ENCODE assay signal across 8 mouse cellular contexts in the genomic region with DNA sequence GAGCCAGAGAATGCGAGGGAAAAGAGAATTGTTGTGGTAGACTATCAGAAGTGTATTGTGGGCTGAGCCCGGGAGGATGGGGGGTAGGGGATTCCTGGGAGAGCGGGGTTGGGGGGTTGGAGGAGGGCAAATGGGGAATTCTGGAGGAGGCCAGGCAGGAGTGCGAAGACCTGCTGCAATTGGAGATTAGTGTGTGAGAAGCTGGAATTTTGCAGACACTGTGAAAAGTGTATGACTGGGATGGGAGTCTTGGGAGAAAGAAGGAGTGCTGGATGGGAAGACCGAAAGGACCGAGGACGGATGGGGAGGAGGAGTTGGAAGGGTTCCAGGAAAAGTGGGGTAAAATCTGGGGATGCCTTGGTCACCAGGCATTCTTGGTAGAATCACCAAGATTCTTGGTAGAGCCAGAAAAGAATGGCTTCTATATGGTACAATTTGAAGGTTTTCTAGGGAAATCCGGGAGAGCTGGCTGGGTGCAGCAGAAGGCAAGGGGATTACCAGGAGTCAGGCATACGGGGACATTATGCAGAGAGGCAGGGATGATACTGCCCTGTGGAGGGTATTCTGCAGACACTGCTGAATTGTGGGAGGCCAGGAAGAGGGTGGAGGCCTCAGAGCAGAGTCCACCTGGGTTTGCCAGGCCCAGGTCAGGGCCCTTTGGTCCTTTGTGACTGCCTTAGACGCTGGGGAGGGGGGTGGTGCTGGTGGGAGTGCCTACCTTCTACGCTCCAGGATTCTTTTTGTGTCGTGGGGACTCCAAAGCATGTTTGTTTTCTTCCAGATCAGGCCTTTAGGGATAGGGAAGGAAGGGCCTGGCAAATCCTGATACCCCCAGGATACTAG. TPM values are rescaled to one million over a fixed set of nuclear protein-coding genes. Genes with fewer than 3 reads are reported as not detected.
A peak's percentile ranks its signal among the peaks of the same experiment; 100 is the strongest.
DNase-seq lines count a peak whose midpoint lies in the region; ATAC-seq and TF ChIP-seq lines count a peak whose summit lies in the region.

No protein-coding gene starts in this region.

- no peak for TF ChIP-seq EP300 in liver, postnatal 0 days (IDR thresholded peaks at IDR 0.05; ENCODE audit: low read depth)

- no peak for ATAC-seq in intestine, embryonic 14.5 days (replicated peaks; ENCODE audit: low FRiP score, low TSS enrichment, low read depth)
- no peak for ATAC-seq in liver, postnatal 0 days

- peak overlapping the region; percentile 77 for H3K4me2 ChIP-seq in intestine, embryonic 14.5 days (ENCODE audit: low read length)
- H3K4me2 ChIP-seq in liver, postnatal 0 days (ENCODE audit: low read depth, low read length), result peak overlapping the region; percentile 64

- H3K9ac ChIP-seq in intestine, embryonic 14.5 days (ENCODE audit: low read length), result peak overlapping the region; percentile 51
- H3K9ac ChIP-seq in liver, postnatal 0 days (replicated peaks), result no peak overlapping the region

- H3K4me1 ChIP-seq in brown adipose tissue, adult 24 weeks (ENCODE audit: control insufficient read depth, insufficient read depth, insufficient read length, low read length), result no peaks in the 10 kb centered on the region
- H3K4me1 ChIP-seq in intestine, embryonic 14.5 days (replicated peaks; ENCODE audit: control insufficient read depth, insufficient read depth, low read length), result peaks cover 31% of the 10 kb centered on the region
- H3K4me1 ChIP-seq in liver, postnatal 0 days (ENCODE audit: insufficient read depth), result peaks cover 16% of the 10 kb centered on the region

- no peaks in the 10 kb centered on the region for H3K9me3 ChIP-seq in intestine, embryonic 14.5 days (ENCODE audit: control insufficient read depth, low read length)
- H3K9me3 ChIP-seq in liver, postnatal 0 days (ENCODE audit: low read length), result no peaks in the 10 kb centered on the region

- H3K4me3 ChIP-seq in brown adipose tissue, adult 24 weeks (ENCODE audit: insufficient read depth, low read depth, low read length), result peak overlapping the region; percentile 49
- peak overlapping the region; percentile 66 for H3K4me3 ChIP-seq in intestine, embryonic 14.5 days (ENCODE audit: low read depth, low read length)
- peak overlapping the region; percentile 40 for H3K4me3 ChIP-seq in liver, postnatal 0 days (ENCODE audit: low read depth, low read length)

- WGBS in intestine, embryonic 14.5 days, result 6% methylated on average over 12 of the region's 12 CpGs
- 25% methylated on average over 12 of the region's 12 CpGs for WGBS in liver, postnatal 0 days (ENCODE audit: insufficient replicate concordance)

- no peak for TF ChIP-seq CTCF in liver, postnatal 0 days (IDR thresholded peaks at IDR 0.05; ENCODE audit: low read depth)

- H3K27me3 ChIP-seq in intestine, embryonic 14.5 days (replicated peaks; ENCODE audit: control insufficient read depth, insufficient read depth, low read length), result no peaks in the 10 kb centered on the region
- no peaks in the 10 kb centered on the region for H3K27me3 ChIP-seq in liver, postnatal 0 days (ENCODE audit: insufficient read depth, low read length)

- peaks cover 27% of the 10 kb centered on the region for H3K36me3 ChIP-seq in intestine, embryonic 14.5 days (ENCODE audit: control insufficient read depth, insufficient read depth, low read length)
- H3K36me3 ChIP-seq in liver, postnatal 0 days (replicated peaks; ENCODE audit: insufficient read depth, low read length), result no peaks in the 10 kb centered on the region

- H3K27ac ChIP-seq in brown adipose tissue, adult 24 weeks (replicated peaks; ENCODE audit: low read depth, low read length), result no peak overlapping the region
- H3K27ac ChIP-seq in intestine, embryonic 14.5 days (ENCODE audit: low read depth), result 0 out of 2 replicates have a peak overlapping the region, but pooled peaks have one; percentile 67
- no peak overlapping the region for H3K27ac ChIP-seq in liver, postnatal 0 days (ENCODE audit: low read depth)

- DNase-seq in cerebellum, adult 9-10 months, result peak; percentile 14
- no peak for DNase-seq in cerebellum, postnatal 36 days
- DNase-seq in intestine, embryonic 14.5 days (ENCODE audit: low spot score), result no peak
- no peak for DNase-seq in liver, postnatal 0 days
- DNase-seq in Muller cell, postnatal 12 days (ENCODE audit: inconsistent ontology term), result no peak
- no peak for DNase-seq in adrenal gland, postnatal 14 days
- DNase-seq in embryo, embryonic 10.5 days (ENCODE audit: low spot score), result no peak

RNA-seq across cellular contexts. Expression of a gene that starts 1.2 kb away (rescaled TPM):
- polyA plus RNA-seq in brown adipose tissue, adult 24 weeks (2012; ENCODE audit: insufficient read depth, insufficient read length, missing spikeins), result 0.96 TPM in 1 of 2 replicates, not detected in the other
- 40.9 and 44.3 TPM in 2 replicates for polyA plus RNA-seq in intestine, embryonic 14.5 days (2014; fragmentation: Nextera tagmentation; extraction: Ambion mirVana)
- polyA plus RNA-seq in liver, postnatal 0 days (2015; fragmentation: Nextera tagmentation; extraction: Ambion mirVana), result 0.32 and 0.73 TPM in 2 replicates
- 2.4 and 2.8 TPM in 2 replicates for total RNA-seq in adrenal gland, postnatal 14 days (2021)

RNA-seq across cellular contexts. Expression of a gene that starts 7.6 kb away (rescaled TPM):
- 3.5 and 4.5 TPM in 2 replicates for polyA plus RNA-seq in brown adipose tissue, adult 24 weeks (2012; ENCODE audit: insufficient read depth, insufficient read length, missing spikeins)
- polyA plus RNA-seq in intestine, embryonic 14.5 days (2014; fragmentation: Nextera tagmentation; extraction: Ambion mirVana), result 1.8 and 2.0 TPM in 2 replicates
- polyA plus RNA-seq in liver, postnatal 0 days (2015; fragmentation: Nextera tagmentation; extraction: Ambion mirVana), result 1.1 and 1.5 TPM in 2 replicates
- total RNA-seq in adrenal gland, postnatal 14 days (2021), result 1.2 and 1.6 TPM in 2 replicates

RNA-seq across cellular contexts. Expression of a gene that starts 17.1 kb away (rescaled TPM):
- 26.2 and 29.3 TPM in 2 replicates for polyA plus RNA-seq in brown adipose tissue, adult 24 weeks (2012; ENCODE audit: insufficient read depth, insufficient read length, missing spikeins)
- 241 TPM in 2 replicates for polyA plus RNA-seq in intestine, embryonic 14.5 days (2014; fragmentation: Nextera tagmentation; extraction: Ambion mirVana)
- 104 and 105 TPM in 2 replicates for polyA plus RNA-seq in liver, postnatal 0 days (2015; fragmentation: Nextera tagmentation; extraction: Ambion mirVana)
- total RNA-seq in adrenal gland, postnatal 14 days (2021), result 105 and 120 TPM in 2 replicates

RNA-seq across cellular contexts. Expression of a gene that starts 37.9 kb away (rescaled TPM):
- polyA plus RNA-seq in brown adipose tissue, adult 24 weeks (2012; ENCODE audit: insufficient read depth, insufficient read length, missing spikeins), result not detected in 2 replicates
- polyA plus RNA-seq in intestine, embryonic 14.5 days (2014; fragmentation: Nextera tagmentation; extraction: Ambion mirVana), result 1.1 and 1.9 TPM in 2 replicates
- 0.32 and 0.37 TPM in 2 replicates for polyA plus RNA-seq in liver, postnatal 0 days (2015; fragmentation: Nextera tagmentation; extraction: Ambion mirVana)
- total RNA-seq in adrenal gland, postnatal 14 days (2021), result 0.22 and 1.0 TPM in 2 replicates

Comparison
In these comparisons a context has a peak if more than half of its experiments do, and no peak if none do; other contexts are left out.
1. RNA of a gene that starts 1.2 kb away (polyA plus RNA-seq): 40.9 to 44.3 TPM in intestine, embryonic 14.5 days; 0.32 to 0.73 TPM in liver, postnatal 0 days and 0.96 TPM in brown adipose tissue, adult 24 weeks; every median in the first group is over 10 times any median in the second.
2. Peak in every context shown above with its lines, with median percentiles within 50 percentile points of each other: H3K4me3 ChIP-seq.